Mouse (Mus musculus) embryonic fibroblast, embryonic 13.5 days (primary cell): ENCODE data around the gene Lat. TPM values are rescaled to one million over a fixed set of nuclear protein-coding genes. Genes with fewer than 3 reads are reported as not detected.
"Not testable (repeated sequence)": the region's sequence is repeated elsewhere in the genome, so short reads cannot be mapped to it uniquely, and the experiment has no call there.

ENCODE experiments used
- H3K27ac ChIP-seq: 2 replicates; pipeline ENCODE4 v1.5.1; 2012; ENCODE audit warnings: low read length, control low read depth, inconsistent platforms; ENCODE audit not compliant: insufficient read depth
- H3K4me1 ChIP-seq: 2 replicates; pipeline ENCODE4 v1.6.1; 2011; ENCODE audit warnings: low read length; ENCODE audit not compliant: control insufficient read depth, insufficient read depth
- H3K4me3 ChIP-seq: 2 replicates; pipeline ENCODE4 v1.5.1; 2011; ENCODE audit warnings: mild to moderate bottlenecking, control low read depth, low read length; ENCODE audit not compliant: insufficient read depth
- CTCF ChIP-seq: IDR thresholded peaks from 2 replicates; pipeline ENCODE4 v1.5.1; 2011; ENCODE audit warnings: mild to moderate bottlenecking, control low read depth, low read length, moderate library complexity, borderline replicate concordance; ENCODE audit not compliant: insufficient read depth
- POLR2A ChIP-seq: IDR thresholded peaks from 2 replicates; pipeline ENCODE4 v1.6.1; 2011; ENCODE audit warnings: low read depth, mild to moderate bottlenecking, control low read depth, low read length, moderate library complexity
- polyA plus RNA-seq: library from polyadenylated mRNA; stranded (reverse); fragments of >200 nt; gene quantifications from 2 replicates; pipeline ENCODE4 v1.2.4, GENCODE M21; 2011; ENCODE audit warnings: low read depth; ENCODE audit not compliant: missing spikeins, insufficient read length

The Lat gene
- polyA plus RNA-seq, 1 experiment, result 0.35 TPM

- Histone ChIP-seq H3K27ac (no peak overlapping the region), H3K4me1 (no peaks in the 10 kb centered on the region), H3K4me3 (no peak overlapping the region)
- TF ChIP-seq CTCF, result no peak
- no peak for TF ChIP-seq POLR2A
Observed at GRCm38 (mm10) chr7:126339521-126339971, 29.8 kb downstream of the Lat start.

- no peak overlapping the region for H3K4me3 ChIP-seq
- no peak overlapping the region for H3K27ac ChIP-seq
- TF ChIP-seq CTCF (no peak), POLR2A (no peak)
Observed at GRCm38 (mm10) chr7:126338906-126339305, 30.5 kb downstream of the Lat start.

GRCm38 (mm10) chr7:126335556-126335955 lies 33.8 kb downstream of the Lat start:
- Histone ChIP-seq H3K4me3 (no peak overlapping the region), H3K27ac (no peak overlapping the region), H3K4me1 (no peaks in the 10 kb centered on the region)
- TF ChIP-seq CTCF, result no peak
- TF ChIP-seq POLR2A, result no peak

More at GRCm38 (mm10) chr7:126338906-126339305, 30.5 kb downstream of the Lat start:
- H3K4me1 ChIP-seq, result no peaks in the 10 kb centered on the region

DNA sequence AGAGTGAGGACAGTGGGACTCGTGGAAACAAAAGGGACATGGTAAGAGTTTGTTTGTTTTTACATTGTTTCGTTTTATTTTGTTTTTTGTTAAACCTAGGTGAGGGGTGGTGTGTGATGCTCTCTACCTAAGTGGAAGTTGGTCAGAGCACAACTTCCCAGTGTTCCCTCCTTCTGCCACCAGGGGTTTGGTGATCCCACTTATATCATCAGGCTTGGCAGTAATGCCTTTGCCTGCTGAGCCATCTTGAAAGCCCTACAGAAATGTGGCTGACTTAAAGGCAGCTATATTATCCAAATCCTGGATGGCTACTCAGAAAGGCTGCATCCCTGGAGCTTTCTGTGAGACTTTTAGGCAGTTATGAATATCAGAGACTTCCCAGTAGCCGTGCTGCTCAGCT lies 36.7 kb downstream of the Lat start:
- Histone ChIP-seq H3K4me3 (no peak overlapping the region), H3K27ac (no peak overlapping the region), H3K4me1 (no peaks in the 10 kb centered on the region)
- TF ChIP-seq POLR2A (no peak), CTCF (no peak)

DNA sequence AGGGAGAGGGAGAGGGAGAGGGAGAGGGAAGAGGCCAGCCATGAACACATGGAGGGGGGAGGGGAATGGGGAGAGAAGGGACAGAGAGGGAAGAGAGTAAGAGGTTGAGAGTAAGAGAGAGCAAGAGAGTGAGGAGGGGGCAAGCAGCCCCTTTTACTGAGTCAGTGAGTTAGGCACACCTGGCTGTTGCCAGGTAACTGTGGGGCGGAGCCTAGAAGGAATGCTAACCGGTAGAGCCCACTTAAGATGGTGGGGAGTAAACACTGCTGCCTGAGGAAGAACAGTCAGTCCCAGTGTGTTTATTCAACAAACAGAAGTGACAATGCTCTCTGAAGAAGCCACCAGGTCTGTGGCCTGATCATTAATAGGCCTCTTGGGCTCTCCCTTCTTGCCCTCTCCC lies 38.7 kb downstream of the Lat start:
- Histone ChIP-seq H3K27ac (no peak overlapping the region), H3K4me3 (no peak overlapping the region), H3K4me1 (no peaks in the 10 kb centered on the region)
- no peak for TF ChIP-seq POLR2A
- TF ChIP-seq CTCF, result no peak

- no peak overlapping the region for H3K27ac ChIP-seq
- no peaks in the 10 kb centered on the region for H3K4me1 ChIP-seq
- no peak overlapping the region for H3K4me3 ChIP-seq
- TF ChIP-seq POLR2A, result no peak
- no peak for TF ChIP-seq CTCF
Observed at GRCm38 (mm10) chr7:126329907-126330645, 39.3 kb downstream of the Lat start.

DNA sequence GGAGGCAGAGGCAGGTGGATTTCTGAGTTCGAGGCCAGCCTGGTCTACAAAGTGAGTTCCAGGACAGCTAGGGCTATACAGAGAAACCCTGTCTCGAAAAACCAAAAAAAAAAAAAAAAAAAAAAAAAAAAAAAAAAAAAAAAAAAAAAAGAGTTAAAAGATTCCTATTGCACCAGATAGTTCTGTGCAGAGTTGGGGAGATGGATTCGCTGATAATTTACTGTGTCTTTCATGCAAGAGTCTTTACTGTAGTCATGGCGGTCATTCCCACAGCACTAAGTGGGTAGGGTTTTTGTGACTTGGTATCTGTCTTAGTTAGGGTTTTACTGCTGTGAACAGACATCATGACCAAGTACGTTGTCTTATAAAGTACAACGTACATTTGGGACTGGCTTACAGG lies 40.5 kb downstream of the Lat start:
- H3K4me3 ChIP-seq, H3K4me1 ChIP-seq, H3K27ac ChIP-seq: not testable (repeated sequence)

- H3K27ac ChIP-seq, H3K4me3 ChIP-seq, H3K4me1 ChIP-seq: not testable (repeated sequence)
Observed at GRCm38 (mm10) chr7:126325576-126326273, 43.6 kb downstream of the Lat start.

GRCm38 (mm10) chr7:126324791-126325190 lies 44.6 kb downstream of the Lat start:
- no peak overlapping the region for H3K4me3 ChIP-seq
- H3K27ac ChIP-seq, result no peak overlapping the region
- TF ChIP-seq CTCF (no peak), POLR2A (no peak)
- no peaks in the 10 kb centered on the region for H3K4me1 ChIP-seq

DNA sequence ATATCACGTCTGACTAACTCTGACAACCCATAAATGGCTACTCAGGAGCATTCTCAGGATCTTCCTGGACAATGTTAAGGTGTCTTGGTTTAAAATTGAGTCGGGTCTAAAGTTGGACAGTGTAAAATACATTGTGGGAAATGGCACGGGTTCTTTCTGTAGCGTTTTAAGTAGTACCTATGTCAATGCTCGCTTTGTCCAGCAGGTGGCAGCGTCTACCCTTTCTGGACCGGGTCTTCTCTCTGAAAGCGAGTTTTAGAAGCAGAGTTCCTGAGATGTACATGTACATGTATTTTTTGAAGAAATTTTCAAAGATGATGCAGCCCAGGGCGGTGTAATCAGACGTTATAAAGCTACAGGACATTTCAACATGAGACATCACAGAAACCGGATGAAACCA lies 45.6 kb downstream of the Lat start:
- H3K4me1 ChIP-seq, result no peaks in the 10 kb centered on the region
- H3K4me3 ChIP-seq, result no peak overlapping the region
- TF ChIP-seq CTCF (peak; percentile 59; the same call in 1 of the 2 replicates), POLR2A (no peak)
- no peak overlapping the region for H3K27ac ChIP-seq
